Mouse (Mus musculus) hindbrain, postnatal 0 days (tissue): Measurements from ENCODE around the gene Prr3. TPM values are rescaled to one million over a fixed set of nuclear protein-coding genes. Genes with fewer than 3 reads are reported as not detected.

Source experiments
- ATAC-seq: fragments of 200-750 bp; cut with Nextera tagmentation; 2 replicates; pipeline ENCODE4 v1.8.0; 2017; ENCODE audit warnings: mild to moderate bottlenecking, moderate TSS enrichment, moderate library complexity
- DNase-seq: peaks from one replicate; pipeline ENCODE4 v3.0.0-alpha.2; 2015; ENCODE audit warnings: low spot score
- H3K27ac ChIP-seq: fragments of 300-500 bp; sonication (generic); 2 replicates; pipeline ENCODE4 v1.5.1; 2014; ENCODE audit warnings: mild to moderate bottlenecking
- H3K27me3 ChIP-seq: fragments of 300-500 bp; sonication (generic); 2 replicates; pipeline ENCODE4 v1.6.1; 2014; ENCODE audit warnings: low read length, mixed read lengths; ENCODE audit not compliant: insufficient read depth
- H3K36me3 ChIP-seq: fragments of 300-500 bp; sonication (generic); 2 replicates; pipeline ENCODE4 v1.6.1; 2014; ENCODE audit warnings: low read length, mixed read lengths; ENCODE audit not compliant: insufficient read depth
- H3K4me1 ChIP-seq: fragments of 300-500 bp; sonication (generic); 2 replicates; pipeline ENCODE4 v1.6.1; 2014; ENCODE audit warnings: antibody characterized with exemption, low read length, mixed read lengths; ENCODE audit not compliant: insufficient read depth
- H3K4me2 ChIP-seq: fragments of 300-500 bp; sonication (generic); 2 replicates; pipeline ENCODE4 v1.6.1; 2014; ENCODE audit warnings: low read depth, mild to moderate bottlenecking, low read length, moderate library complexity, mixed read lengths
- H3K4me3 ChIP-seq: fragments of 300-500 bp; sonication (generic); 2 replicates; pipeline ENCODE4 v1.5.1; 2014; ENCODE audit warnings: low read length
- H3K9ac ChIP-seq: fragments of 300-500 bp; sonication (generic); replicated peaks from 2 replicates; pipeline ENCODE4 v1.6.1; 2014; ENCODE audit warnings: mild to moderate bottlenecking, low read length, moderate library complexity, mixed read lengths
- H3K9me3 ChIP-seq: fragments of 300-500 bp; sonication (generic); 2 replicates; pipeline ENCODE4 v1.6.1; 2016; ENCODE audit warnings: low read length, mixed read lengths
- CTCF ChIP-seq: IDR thresholded peaks from 2 replicates; pipeline ENCODE4 v1.5.1; 2016; ENCODE audit warnings: antibody characterized with exemption, control low read depth, low read depth
- WGBS: fragments of 180-500 bp; shearing (Covaris S2); extraction: QIAGEN DNeasy Blood & Tissue Kit; methylation state at CpG from one replicate; pipeline ENCODE4 v1.1.7; 2014; 5-methylcytosine and 5-hydroxymethylcytosine counted together
- polyA plus RNA-seq: library from polyadenylated mRNA; unstranded; fragments of >200 nt; fragmentation: Nextera tagmentation; extraction: Ambion mirVana; gene quantifications from 2 replicates; pipeline ENCODE4 v1.2.1, GENCODE M21; 2015
- total RNA-seq: library from RNA; depleted of rRNA; stranded (reverse); fragments of >200 nt; gene quantifications from 2 replicates; pipeline ENCODE4 v1.2.3, GENCODE M21; 2014

Gene Prr3
- total and polyA plus RNA-seq, 2 experiments from 2014 or later = 46.7 to 81.9 TPM

DNA sequence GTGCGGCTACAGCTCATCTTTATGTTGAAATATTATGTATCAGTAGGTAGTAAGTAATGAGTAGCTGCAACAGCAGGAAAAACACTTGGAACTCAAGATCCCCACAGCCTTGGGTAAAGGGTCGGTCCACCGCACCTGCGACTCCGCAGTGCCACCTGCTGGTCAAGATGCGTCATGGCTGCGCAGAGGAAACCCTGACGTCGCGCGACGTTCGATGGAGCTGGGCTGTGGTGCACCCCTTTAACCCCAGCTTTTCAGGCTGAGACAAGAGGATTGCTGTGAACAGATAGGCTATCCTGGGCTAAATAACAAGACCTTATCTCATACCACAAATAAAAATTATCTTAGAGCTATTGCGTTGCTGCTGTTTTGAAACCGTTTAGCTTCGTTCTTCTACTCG lies 13.6 kb upstream of the Prr3 start:
- peak; percentile 99 for TF ChIP-seq CTCF
- ATAC-seq (peak; percentile 77), DNase-seq (peak; percentile 93)
- 7% methylated on average over 17 of the region's 17 CpGs for WGBS
- H3K36me3 ChIP-seq = peaks cover 7% of the 10 kb centered on the region
- no peaks in the 10 kb centered on the region for H3K9me3 ChIP-seq
- H3K4me1 ChIP-seq = no peaks in the 10 kb centered on the region
- peak overlapping the region; percentile 77; the same call in 1 of the 2 replicates for H3K27ac ChIP-seq
- H3K27me3 ChIP-seq = no peaks in the 10 kb centered on the region
- peak overlapping the region; percentile 66 for H3K4me2 ChIP-seq
- H3K4me3 ChIP-seq = peak overlapping the region; percentile 57
- no peak overlapping the region; the same call in 1 of the 2 replicates for H3K9ac ChIP-seq

GRCm38 (mm10) chr17:35991781-35992180 lies 11.7 kb upstream of the Prr3 start:
- Histone ChIP-seq H3K27me3 (no peaks in the 10 kb centered on the region), H3K9ac (no peak overlapping the region), H3K36me3 (peaks cover 23% of the 10 kb centered on the region), H3K4me1 (no peaks in the 10 kb centered on the region), H3K27ac (no peak overlapping the region), H3K9me3 (no peaks in the 10 kb centered on the region), H3K4me2 (no peak overlapping the region), H3K4me3 (no peak overlapping the region)
- TF ChIP-seq CTCF = no peak
- no peak for DNase-seq
- ATAC-seq = no peak
- 52% methylated on average over 10 of the region's 10 CpGs for WGBS

GRCm38 (mm10) chr17:35981776-35982175 lies 1.7 kb upstream of the Prr3 start:
- Histone ChIP-seq H3K9ac (no peak overlapping the region), H3K4me1 (peaks cover 12% of the 10 kb centered on the region; the same call in 1 of the 2 replicates), H3K9me3 (no peaks in the 10 kb centered on the region), H3K27ac (no peak overlapping the region), H3K4me2 (peak overlapping the region; percentile 69; the same call in 1 of the 2 replicates), H3K36me3 (peaks cover 35% of the 10 kb centered on the region), H3K27me3 (no peaks in the 10 kb centered on the region), H3K4me3 (no peak overlapping the region)
- no peak for ATAC-seq
- no peak for TF ChIP-seq CTCF
- no peak for DNase-seq
- 92% methylated on average over 9 of the region's 9 CpGs for WGBS

DNA sequence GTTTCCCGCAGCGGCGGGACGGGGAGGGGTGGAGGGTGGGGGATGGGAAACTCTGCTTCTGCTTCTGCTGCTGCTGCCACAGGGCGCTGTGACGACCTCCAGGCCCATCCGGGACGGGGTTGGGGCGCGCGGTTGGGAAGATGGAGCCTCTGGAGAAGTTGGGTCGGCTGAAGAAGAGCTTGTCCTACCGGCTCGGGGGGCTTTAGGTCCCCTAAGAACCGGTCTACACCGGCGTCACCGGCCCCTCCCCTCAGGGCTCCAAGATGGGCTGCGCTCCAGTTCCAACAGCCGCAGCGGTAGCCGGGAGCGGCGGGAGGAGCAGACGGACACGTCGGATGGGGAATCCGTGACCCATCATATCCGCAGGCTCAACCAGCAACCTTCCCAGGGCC lies 323 bp upstream of the Prr3 start:
- Histone ChIP-seq H3K9me3 (no peaks in the 10 kb centered on the region), H3K36me3 (peaks cover 26% of the 10 kb centered on the region), H3K9ac (peak overlapping the region; percentile 73), H3K27ac (peak overlapping the region; percentile 97), H3K27me3 (no peaks in the 10 kb centered on the region), H3K4me3 (peak overlapping the region; percentile 77), H3K4me1 (peaks cover 12% of the 10 kb centered on the region; the same call in 1 of the 2 replicates), H3K4me2 (peak overlapping the region; percentile 69)
- ATAC-seq = peak; percentile 44
- TF ChIP-seq CTCF = no peak
- WGBS = under 1% methylated on average over 29 of the region's 29 CpGs
- no peak for DNase-seq

DNA sequence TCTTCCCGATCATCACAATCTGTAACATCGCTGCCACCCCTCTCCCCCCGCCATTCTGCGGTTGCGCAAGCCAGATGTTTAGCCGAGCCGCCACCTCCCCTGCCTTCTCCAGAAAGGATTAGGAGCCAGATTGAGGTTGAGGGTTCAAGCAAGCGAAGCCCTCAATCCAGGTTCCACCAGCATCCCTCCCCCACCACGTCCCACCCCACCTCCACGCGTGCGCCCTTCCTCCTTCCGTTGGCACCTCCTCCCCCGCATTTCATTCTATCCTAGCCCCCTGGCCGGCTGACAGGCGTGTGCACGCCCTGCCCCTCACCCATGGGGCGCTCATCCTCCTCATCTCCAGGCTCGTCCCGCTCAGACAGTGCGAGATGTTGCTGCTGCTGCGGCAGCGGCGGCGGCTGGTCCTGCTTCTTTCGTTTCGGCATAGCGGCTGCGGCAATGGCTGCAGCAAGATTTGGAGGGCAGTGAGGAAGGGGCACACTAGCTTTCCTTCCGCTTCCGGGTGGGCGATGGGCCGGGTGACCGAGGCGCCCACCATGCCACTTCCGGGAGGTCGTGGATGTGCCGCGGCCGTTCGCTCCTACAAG lies 1.1 kb downstream of the Prr3 start:
- H3K9ac ChIP-seq = peak overlapping the region; percentile 73
- H3K4me3 ChIP-seq = peak overlapping the region; percentile 77
- peak; percentile 90 for ATAC-seq
- peaks cover 12% of the 10 kb centered on the region; the same call in 1 of the 2 replicates for H3K4me1 ChIP-seq
- under 1% methylated on average over 40 of the region's 41 CpGs for WGBS
- H3K4me2 ChIP-seq = peak overlapping the region; percentile 69
- no peaks in the 10 kb centered on the region for H3K27me3 ChIP-seq
- peak; percentile 21 for TF ChIP-seq CTCF
- peak; percentile 92 for DNase-seq
- no peaks in the 10 kb centered on the region for H3K9me3 ChIP-seq
- peak overlapping the region; percentile 97 for H3K27ac ChIP-seq
- peaks cover 25% of the 10 kb centered on the region for H3K36me3 ChIP-seq

DNA sequence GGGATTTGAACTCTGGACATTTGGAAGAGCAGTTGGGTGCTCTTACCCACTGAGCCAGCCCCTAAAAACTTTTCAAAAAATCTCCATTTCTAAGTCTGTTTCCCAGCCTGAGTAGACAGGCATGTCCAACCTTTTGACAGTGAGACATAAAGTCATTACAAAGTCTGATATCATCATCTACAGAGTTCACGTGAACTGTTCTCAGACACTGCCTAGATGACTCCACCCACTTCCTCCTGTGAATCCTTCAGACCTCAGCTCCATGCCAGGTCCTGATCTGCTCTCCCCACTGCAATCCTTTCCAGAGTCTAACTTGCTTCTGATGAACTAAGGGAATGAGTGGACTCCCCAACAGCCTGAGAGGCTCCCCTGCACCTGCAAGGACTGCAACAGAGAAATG lies 7.9 kb downstream of the Prr3 start:
- H3K4me1 ChIP-seq = 0 out of 2 replicates have a peak, but pooled peaks cover 9% of the 10 kb centered on the region
- H3K36me3 ChIP-seq = peaks cover 9% of the 10 kb centered on the region; the same call in 1 of the 2 replicates
- no peak overlapping the region for H3K9ac ChIP-seq
- no peak overlapping the region for H3K27ac ChIP-seq
- no peaks in the 10 kb centered on the region for H3K27me3 ChIP-seq
- no peak for TF ChIP-seq CTCF
- H3K9me3 ChIP-seq = no peaks in the 10 kb centered on the region
- no peak overlapping the region for H3K4me2 ChIP-seq
- DNase-seq (no peak), ATAC-seq (no peak)
- WGBS = 47% methylated on average over 1 of the region's 1 CpGs
- no peak overlapping the region for H3K4me3 ChIP-seq
